Mouse (Mus musculus) G1E (cell line): ENCODE results near the gene Gm10392.

Source experiments
- CTCF ChIP-seq: IDR thresholded peaks from 2 replicates; pipeline ENCODE4 v1.5.1; 2012; ENCODE audit warnings: low read depth, low read length, inconsistent platforms, mixed read lengths
- TAL1 ChIP-seq: conservative IDR thresholded peaks from 2 replicates; pipeline ENCODE4 v1.6.1; 2012; ENCODE audit warnings: low read depth, low read length, inconsistent platforms, mixed read lengths

DNA sequence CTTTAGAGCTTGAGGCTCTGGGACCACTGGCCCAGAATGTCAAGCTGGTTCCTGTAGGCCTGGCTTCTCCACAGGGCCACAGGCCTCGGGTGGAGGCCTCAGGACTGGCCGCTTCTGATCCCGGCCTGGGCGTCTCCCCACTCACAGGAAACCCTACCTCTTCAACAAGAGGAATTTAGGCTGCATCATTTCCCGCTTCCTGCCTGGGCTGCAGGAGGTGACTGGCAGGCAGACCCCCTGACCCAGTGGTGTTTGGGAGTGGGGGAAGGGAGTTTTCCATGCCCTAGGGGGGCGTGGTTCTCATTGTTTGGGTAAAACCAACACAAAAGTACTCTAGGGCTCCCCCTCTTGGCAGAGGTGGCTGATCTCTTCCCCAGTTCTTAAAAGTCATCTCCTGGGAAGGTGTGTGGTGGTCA lies 21.6 kb downstream of the Gm10392 start:
- TF ChIP-seq TAL1 (no peak), CTCF (no peak)
